In the genomic region with DNA sequence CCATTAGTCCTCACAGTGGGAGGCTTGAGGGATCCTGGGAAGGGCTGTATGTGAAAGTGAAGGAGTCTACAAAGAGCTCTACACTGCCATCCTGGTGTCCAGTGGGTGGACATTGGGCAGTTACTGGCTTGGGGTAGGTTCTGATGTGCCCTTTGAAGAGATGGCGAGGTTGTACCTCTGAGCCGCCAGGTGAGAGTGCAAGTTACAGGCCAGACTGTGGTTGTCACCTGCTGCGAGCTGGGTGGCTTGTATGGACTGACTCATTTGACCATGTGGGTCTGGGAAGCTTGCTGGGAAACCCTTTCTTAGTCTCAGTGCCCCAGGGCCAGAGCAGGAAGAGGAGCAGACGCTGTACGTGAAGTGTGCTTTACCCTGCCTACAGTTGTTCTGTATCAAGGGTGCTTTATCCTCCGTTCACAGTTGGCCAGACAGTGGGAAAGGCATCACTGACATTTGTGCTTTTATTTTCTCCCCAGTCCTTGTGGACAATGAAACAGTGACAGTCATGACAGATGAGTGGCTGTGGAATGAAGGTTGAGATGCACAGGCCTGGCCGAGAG, we compare ENCODE assay signal across 17 mouse cellular contexts. TPM values are rescaled to one million over a fixed set of nuclear protein-coding genes. Genes with fewer than 3 reads are reported as not detected.
DNase-seq lines count a peak whose midpoint lies in the region; ATAC-seq lines count a peak whose summit lies in the region.
"Had no signal": no experiment of that assay in that cellular context is flagged by ENCODE, and none has a peak within 500 bp of the region (broad histone marks: within the 10 kb centered on the region; RNA-seq: fewer than 3 reads in every experiment).

No protein-coding gene starts in this region.

- peak; percentile 40 for DNase-seq in embryo, embryonic 10 days (ENCODE audit: low spot score)
- no peak for DNase-seq in embryo, embryonic 9.5 days (ENCODE audit: extremely low spot score)
- no peak for DNase-seq in hindbrain, embryonic 10.5 days (ENCODE audit: low spot score)
- DNase-seq in Muller cell, postnatal 12 days (ENCODE audit: inconsistent ontology term), result peak; percentile 31
- DNase-seq in frontal cortex, postnatal 10 days (ENCODE audit: low spot score in 2 of 2), result no peak
- DNase-seq: B cell, adult 2 months; forebrain, postnatal 0 days; kidney, adult 18-20 months; kidney, postnatal 10 days; right cerebral cortex, adult 18-20 months had no signal

- peak overlapping the region; percentile 4; the same call in 1 of the 2 replicates for H3K27ac ChIP-seq in hindbrain, embryonic 10.5 days
- no peak overlapping the region for H3K27ac ChIP-seq in hindbrain, embryonic 16.5 days (ENCODE audit: low read depth, low read length)
- peak overlapping the region; percentile 53 for H3K27ac ChIP-seq in hindbrain, embryonic 13.5 days
- H3K27ac ChIP-seq: embryonic facial prominence, embryonic 15.5 days; limb, embryonic 15.5 days; liver, embryonic 15.5 days; stomach, postnatal 0 days had no signal

- no peaks in the 10 kb centered on the region for H3K9me3 ChIP-seq in hindbrain, embryonic 10.5 days
- H3K9me3 ChIP-seq in hindbrain, embryonic 16.5 days (ENCODE audit: control insufficient read depth, low read length), result no peaks in the 10 kb centered on the region
- H3K9me3 ChIP-seq in hindbrain, embryonic 13.5 days, result no peaks in the 10 kb centered on the region
- H3K9me3 ChIP-seq: embryonic facial prominence, embryonic 15.5 days; limb, embryonic 15.5 days; liver, embryonic 15.5 days had no signal

- WGBS in hindbrain, embryonic 10.5 days, result 69% methylated on average over 7 of the region's 7 CpGs
- 48% methylated on average over 7 of the region's 7 CpGs for WGBS in hindbrain, embryonic 16.5 days
- WGBS in hindbrain, embryonic 13.5 days, result 45% methylated on average over 7 of the region's 7 CpGs

- ATAC-seq in hindbrain, embryonic 16.5 days, result no peak
- ATAC-seq in hindbrain, embryonic 13.5 days (ENCODE audit: low FRiP score), result no peak
- ATAC-seq: forebrain, postnatal 0 days; midbrain, embryonic 16.5 days had no signal

- peaks cover 42% of the 10 kb centered on the region for H3K36me3 ChIP-seq in hindbrain, embryonic 10.5 days
- H3K36me3 ChIP-seq in hindbrain, embryonic 16.5 days (ENCODE audit: control insufficient read depth, insufficient read depth, low read length), result no peaks in the 10 kb centered on the region
- H3K36me3 ChIP-seq in hindbrain, embryonic 13.5 days, result no peaks in the 10 kb centered on the region; the same call in 1 of the 2 replicates
- H3K36me3 ChIP-seq: liver, embryonic 15.5 days had no signal

- H3K27me3 ChIP-seq in hindbrain, embryonic 10.5 days (ENCODE audit: insufficient read depth, poor library complexity, severe bottlenecking), result no peaks in the 10 kb centered on the region
- no peaks in the 10 kb centered on the region for H3K27me3 ChIP-seq in hindbrain, embryonic 16.5 days (replicated peaks; ENCODE audit: control insufficient read depth, insufficient read depth, low read length)
- H3K27me3 ChIP-seq in hindbrain, embryonic 13.5 days, result no peaks in the 10 kb centered on the region
- H3K27me3 ChIP-seq: embryonic facial prominence, embryonic 15.5 days; limb, embryonic 15.5 days; liver, embryonic 15.5 days had no signal

- no peak overlapping the region for H3K4me2 ChIP-seq in hindbrain, embryonic 16.5 days (ENCODE audit: low read length)
- no peak overlapping the region for H3K4me2 ChIP-seq in hindbrain, embryonic 13.5 days
- H3K4me2 ChIP-seq: embryonic facial prominence, embryonic 15.5 days; limb, embryonic 15.5 days; liver, embryonic 15.5 days had no signal

- peaks cover 49% of the 10 kb centered on the region for H3K4me1 ChIP-seq in hindbrain, embryonic 10.5 days (replicated peaks)
- H3K4me1 ChIP-seq in hindbrain, embryonic 16.5 days (ENCODE audit: control insufficient read depth, insufficient read depth, low read depth, low read length), result peaks cover 29% of the 10 kb centered on the region
- H3K4me1 ChIP-seq in hindbrain, embryonic 13.5 days (replicated peaks), result peaks cover 61% of the 10 kb centered on the region

- H3K9ac ChIP-seq in hindbrain, embryonic 16.5 days (ENCODE audit: low read depth, low read length), result no peak overlapping the region
- H3K9ac ChIP-seq in hindbrain, embryonic 13.5 days, result no peak overlapping the region; the same call in 1 of the 2 replicates
- H3K9ac ChIP-seq: embryonic facial prominence, embryonic 15.5 days; forebrain, postnatal 0 days; limb, embryonic 15.5 days; liver, embryonic 15.5 days had no signal

- no peak overlapping the region for H3K4me3 ChIP-seq in hindbrain, embryonic 10.5 days
- H3K4me3 ChIP-seq in hindbrain, embryonic 16.5 days (ENCODE audit: low read length), result no peak overlapping the region
- no peak overlapping the region for H3K4me3 ChIP-seq in hindbrain, embryonic 13.5 days
- H3K4me3 ChIP-seq: embryonic facial prominence, embryonic 15.5 days; limb, embryonic 15.5 days; liver, embryonic 15.5 days had no signal

RNA-seq across cellular contexts. Expression of a gene that starts 43.1 kb away (rescaled TPM):
- 50.5 and 55.4 TPM in 2 replicates for polyA plus RNA-seq in hindbrain, embryonic 10.5 days (2016; fragmentation: Nextera tagmentation; extraction: Ambion mirVana)
- 57.4 and 68.5 TPM in 2 replicates for polyA plus RNA-seq in hindbrain, embryonic 16.5 days (2015; fragmentation: Nextera tagmentation; extraction: Ambion mirVana)
- polyA plus RNA-seq in hindbrain, embryonic 13.5 days (2015; fragmentation: Nextera tagmentation; extraction: Ambion mirVana), result 62.4 and 62.5 TPM in 2 replicates

Comparison
In these comparisons a context has a peak if more than half of its experiments do, and no peak if none do; other contexts are left out.
1. DNase-seq: peak in embryo, embryonic 10 days (single experiment) and Muller cell, postnatal 12 days (single experiment); none in embryo, embryonic 9.5 days (single experiment), hindbrain, embryonic 10.5 days (single experiment) and frontal cortex, postnatal 10 days (0 of 2).